Mouse (Mus musculus) telencephalon, adult 2 months (tissue): Measurements from ENCODE around the gene Slfn5.
"Not testable (repeated sequence)": the region's sequence is repeated elsewhere in the genome, so short reads cannot be mapped to it uniquely, and the experiment has no call there.

Experiments used
- DNase-seq: peaks from one replicate; pipeline ENCODE4 v3.0.0-alpha.2; 2011; ENCODE audit warnings: low read depth, low spot score

Slfn5 gene

GRCm38 (mm10) chr11:82950736-82951481 is at the start of gene Slfn5:
Gene Slfn5 (plus strand): TSS chr11:82951349.
- DNase-seq, result no peak

- no peak for DNase-seq
These were observed 49.4 kb upstream of the Slfn5 start for GRCm38 (mm10) chr11:82901606-82902310.

- DNase-seq, result no peak
These were observed 46.2 kb upstream of the Slfn5 start for GRCm38 (mm10) chr11:82904952-82905351.

GRCm38 (mm10) chr11:82905816-82906215 is 45.3 kb upstream of the Slfn5 start:
- DNase-seq, result no peak

- DNase-seq, result peak; percentile 72
These were observed 43.2 kb upstream of the Slfn5 start, which contains the start of gene Nle1 for GRCm38 (mm10) chr11:82907651-82908607. Gene Nle1 (minus strand): TSS chr11:82908411.

GRCm38 (mm10) chr11:82908608-82908989 is 42.5 kb upstream of the Slfn5 start:
- no peak for DNase-seq

- no peak for DNase-seq
These were observed 40.9 kb upstream of the Slfn5 start, which contains the start of gene Unc45b for GRCm38 (mm10) chr11:82910250-82910649. Gene Unc45b (plus strand): TSS chr11:82910550.

- no peak for DNase-seq
These were observed 40.3 kb upstream of the Slfn5 start for GRCm38 (mm10) chr11:82910679-82911389.

- DNase-seq, result peak; percentile 19
These were observed 36.3 kb upstream of the Slfn5 start for GRCm38 (mm10) chr11:82914711-82915352.

GRCm38 (mm10) chr11:82920768-82921167 is 30.4 kb upstream of the Slfn5 start:
- no peak for DNase-seq

- DNase-seq, result no peak
These were observed 29.5 kb upstream of the Slfn5 start for GRCm38 (mm10) chr11:82921691-82922090.

GRCm38 (mm10) chr11:82923910-82924309 is 27.2 kb upstream of the Slfn5 start:
- not testable (repeated sequence) for DNase-seq

- DNase-seq, result no peak
These were observed 22.1 kb upstream of the Slfn5 start for GRCm38 (mm10) chr11:82928897-82929632.

- DNase-seq, result no peak
These were observed 21.6 kb upstream of the Slfn5 start for GRCm38 (mm10) chr11:82929633-82929950.

- DNase-seq, result not testable (repeated sequence)
These were observed 20.7 kb upstream of the Slfn5 start for GRCm38 (mm10) chr11:82930391-82930955.

- DNase-seq, result not testable (repeated sequence)
These were observed 20.0 kb upstream of the Slfn5 start for GRCm38 (mm10) chr11:82931161-82931560.

- DNase-seq, result not testable (repeated sequence)
These were observed 19.3 kb upstream of the Slfn5 start for GRCm38 (mm10) chr11:82931671-82932450.

GRCm38 (mm10) chr11:82933186-82933585 is 18.0 kb upstream of the Slfn5 start:
- no peak for DNase-seq

GRCm38 (mm10) chr11:82943336-82943735 is 7.8 kb upstream of the Slfn5 start:
- DNase-seq, result no peak
